Mouse (Mus musculus) liver, embryonic 14.5 days (tissue): Measurements from ENCODE around the gene Gm5141. TPM values are rescaled to one million over a fixed set of nuclear protein-coding genes. Genes with fewer than 3 reads are reported as not detected.
"Not testable (repeated sequence)": the region's sequence is repeated elsewhere in the genome, so short reads cannot be mapped to it uniquely, and the experiment has no call there.

Experiments
- ATAC-seq: fragments of 200-750 bp; cut with Nextera tagmentation; 2 replicates; pipeline ENCODE4 v1.8.0; 2017; ENCODE audit warnings: moderate number of reproducible peaks, mild to moderate bottlenecking, moderate library complexity; ENCODE audit not compliant: insufficient read depth
- DNase-seq, 3 experiments: peaks; one replicate each; pipeline ENCODE4 v3.0.0-alpha.2; 2012 to 2013; ENCODE audit warnings: low read depth in 3 of 3, low spot score in 3 of 3
- H3K27ac ChIP-seq: fragments of 300-500 bp; sonication (generic); 2 replicates; pipeline ENCODE4 v1.5.1; 2014; ENCODE audit warnings: moderate library complexity, mild to moderate bottlenecking, control low read depth, inconsistent platforms
- H3K27me3 ChIP-seq: fragments of 300-500 bp; sonication (generic); 2 replicates; pipeline ENCODE4 v1.6.1; 2014; ENCODE audit warnings: mild to moderate bottlenecking, low read length, moderate library complexity; ENCODE audit not compliant: control insufficient read depth, insufficient read depth
- H3K36me3 ChIP-seq: fragments of 300-500 bp; sonication (generic); replicated peaks from 2 replicates; pipeline ENCODE4 v1.6.1; 2014; ENCODE audit warnings: low read depth; ENCODE audit not compliant: control insufficient read depth, insufficient read depth
- H3K4me1 ChIP-seq, 2 experiments: fragments of 200-500 bp in 1 of 2; fragments of 300-500 bp in 1 of 2; sonication (generic) in 1 of 2; replicated peaks; 2 replicates each; pipeline ENCODE4 v1.6.1; 2012 to 2014; ENCODE audit warnings: antibody characterized with exemption in 1 of 2, inconsistent platforms in 1 of 2, low read length in 1 of 2; ENCODE audit not compliant: control insufficient read depth in 2 of 2, insufficient read depth in 2 of 2
- H3K4me2 ChIP-seq: fragments of 300-500 bp; sonication (generic); 2 replicates; pipeline ENCODE4 v1.6.1; 2014; ENCODE audit warnings: low read depth, mild to moderate bottlenecking, control low read depth, moderate library complexity
- H3K4me3 ChIP-seq, 2 experiments: fragments of 200-500 bp in 1 of 2; fragments of 300-500 bp in 1 of 2; sonication (generic) in 1 of 2; 2 replicates each; pipeline ENCODE4 v1.5.1; 2012 to 2014; ENCODE audit warnings: low read depth in 2 of 2, low read length in 2 of 2, mild to moderate bottlenecking in 2 of 2, control low read depth in 1 of 2, inconsistent platforms in 1 of 2, moderate library complexity in 1 of 2; ENCODE audit not compliant: insufficient read depth in 1 of 2
- H3K9ac ChIP-seq: fragments of 300-500 bp; sonication (generic); replicated peaks from 2 replicates; pipeline ENCODE4 v1.6.1; 2014; ENCODE audit warnings: mild to moderate bottlenecking, control low read depth, moderate library complexity
- H3K9me3 ChIP-seq: fragments of 300-500 bp; sonication (generic); 2 replicates; pipeline ENCODE4 v1.6.1; 2016; ENCODE audit warnings: low read length, mixed read lengths; ENCODE audit not compliant: control insufficient read depth
- CTCF ChIP-seq: IDR thresholded peaks from 2 replicates; pipeline ENCODE4 v1.5.1; 2016; ENCODE audit warnings: antibody characterized with exemption, low read depth, control low read depth
- EP300 ChIP-seq: IDR thresholded peaks from 2 replicates; pipeline ENCODE4 v1.6.1; 2016; ENCODE audit warnings: antibody characterized with exemption, low read depth
- WGBS: fragments of 180-500 bp; shearing (Covaris S2); extraction: QIAGEN DNeasy Blood & Tissue Kit; methylation state at CpG from one replicate; pipeline ENCODE4 v1.1.7; 2014; ENCODE audit not compliant: insufficient replicate concordance; 5-methylcytosine and 5-hydroxymethylcytosine counted together
- microRNA counts: library from miRNA; unstranded; fragments of <30 nt; microRNA quantifications from one replicate; lab custom pipeline; 2016
- microRNA-seq: library from miRNA; unstranded; fragments of <30 nt; microRNA quantifications from one replicate; pipeline ENCODE4, GENCODE M21; 2016
- polyA plus RNA-seq, 2 experiments: library from polyadenylated mRNA; depleted of rRNA in 1 of 2; stranded (reverse) in 1 of 2; unstranded in 1 of 2; fragments of >200 nt; fragmentation: Nextera tagmentation in 1 of 2; extraction: Ambion mirVana in 1 of 2; gene quantifications; 2 replicates each; pipeline versions ENCODE4 v1.2.1 to v1.2.3; 2012 to 2014

The Gm5141 gene
- polyA plus RNA-seq, 2 experiments, result 0.45 to 1.4 TPM

DNA sequence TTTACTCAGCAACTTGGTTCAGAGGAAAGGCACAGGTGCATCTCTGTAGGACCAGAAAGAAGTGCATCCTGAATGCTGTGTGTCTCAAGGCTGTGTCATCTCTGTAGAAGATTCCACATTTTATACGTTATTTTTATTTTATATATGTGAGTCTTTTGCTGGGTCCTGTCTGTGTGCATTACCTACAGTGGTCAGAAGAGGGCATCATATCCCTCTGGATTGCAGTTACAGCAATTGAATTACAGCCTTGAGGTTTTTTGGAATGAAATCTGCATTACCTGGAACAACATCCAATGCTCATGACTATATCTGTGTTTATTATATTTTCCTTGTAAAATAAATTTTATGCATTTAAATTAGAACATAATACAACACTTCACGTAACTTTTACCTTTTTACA, 21.8 kb downstream of the Gm5141 start:
- peak; percentile 58 for TF ChIP-seq CTCF
- not testable (repeated sequence) for DNase-seq, H3K36me3 ChIP-seq, H3K4me1 ChIP-seq, ATAC-seq, H3K4me2 ChIP-seq, H3K4me3 ChIP-seq, H3K27ac ChIP-seq, H3K9ac ChIP-seq, H3K27me3 ChIP-seq, H3K9me3 ChIP-seq
- WGBS, result 48% methylated on average over 2 of the region's 2 CpGs

DNA sequence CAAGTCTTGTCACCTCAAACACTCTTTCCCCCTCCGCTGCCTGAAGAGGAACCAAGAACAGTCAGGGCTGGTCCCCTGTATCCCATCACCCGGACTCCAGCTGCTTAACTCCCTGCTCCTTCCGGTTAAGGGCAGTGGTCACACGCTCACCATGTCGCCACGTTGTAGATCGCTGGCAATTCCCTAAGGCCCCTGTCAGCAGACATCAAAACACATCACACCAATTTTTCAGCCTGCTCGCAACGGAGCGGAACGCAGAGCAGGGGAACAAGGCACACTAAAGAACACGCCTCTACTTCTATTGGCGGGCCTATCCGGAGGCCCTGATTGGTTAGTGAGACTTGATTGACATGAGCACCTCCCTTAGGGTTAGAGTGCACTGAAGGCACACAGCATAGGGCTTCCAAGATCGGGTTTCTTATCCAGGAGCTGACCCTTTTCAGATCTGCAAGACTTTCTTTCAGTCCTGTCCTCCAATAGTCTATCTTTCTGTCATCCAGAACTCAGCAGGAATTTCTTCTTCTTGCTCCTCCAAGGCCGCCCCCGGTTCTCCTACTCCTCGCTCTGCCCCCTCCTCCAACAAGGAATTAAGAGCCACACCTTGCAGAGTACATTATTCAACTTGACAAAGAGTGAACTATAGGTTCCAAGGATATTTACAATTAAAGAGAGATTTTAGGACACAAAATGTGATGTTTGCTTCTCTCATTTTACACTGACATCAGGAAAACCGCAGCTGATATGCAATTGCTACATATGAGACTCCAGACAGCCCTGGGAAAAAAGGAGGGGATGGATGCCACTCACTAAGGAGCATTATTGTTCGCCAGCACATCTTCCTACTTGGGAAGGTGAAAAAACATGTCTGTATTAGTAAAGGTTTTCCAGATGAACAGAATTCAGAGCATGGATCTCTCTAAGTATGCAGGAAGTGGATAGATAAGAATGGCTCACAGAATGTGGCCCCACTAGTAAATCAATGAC, 24.9 kb downstream of the Gm5141 start, which contains the start of gene Platr25:
Gene Platr25 (minus strand): TSS at position 278 of the 984 bp plus-strand sequence.
- peak; percentile 99 for ATAC-seq
- WGBS, result 6% methylated on average over 20 of the region's 20 CpGs

DNA sequence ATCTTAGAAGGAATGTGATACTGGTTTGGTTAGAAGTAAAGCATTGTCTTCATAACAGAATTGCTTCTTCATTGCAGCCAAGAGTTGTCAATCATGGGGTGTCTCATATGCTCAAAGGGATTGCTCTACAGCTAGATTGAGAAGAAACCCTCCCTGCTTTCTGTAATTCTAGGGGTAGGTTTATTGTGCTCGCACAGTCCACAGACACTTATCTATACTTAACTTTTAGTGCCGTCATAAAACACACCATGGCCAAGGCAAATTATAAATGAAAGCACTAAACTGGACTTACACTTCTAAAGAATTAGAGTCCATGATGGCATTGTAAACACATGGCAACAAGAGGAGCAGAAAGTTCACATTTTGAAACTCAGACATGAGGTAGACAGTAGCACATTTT, 52.3 kb downstream of the Gm5141 start:
- Histone ChIP-seq H3K27ac (no peak overlapping the region), H3K4me3 (no peak overlapping the region), H3K9me3 (no peaks in the 10 kb centered on the region), H3K4me2 (no peak overlapping the region), H3K4me1 (no peaks in the 10 kb centered on the region), H3K27me3 (no peaks in the 10 kb centered on the region), H3K9ac (no peak overlapping the region), H3K36me3 (no peaks in the 10 kb centered on the region)
- ATAC-seq (no peak), DNase-seq (no peak)
- 81% methylated on average over 2 of the region's 2 CpGs for WGBS
- TF ChIP-seq CTCF (no peak), EP300 (no peak)

More for the DNA sequence above, 24.9 kb downstream of the Gm5141 start, which contains the start of gene Platr25:
- H3K4me1 ChIP-seq, H3K9me3 ChIP-seq, H3K27ac ChIP-seq, H3K27me3 ChIP-seq, H3K36me3 ChIP-seq: not testable (repeated sequence)
- Histone ChIP-seq H3K9ac (peak within 1 kb of the TSS; percentile 62), H3K4me2 (peak within 1 kb of the TSS; percentile 64), H3K4me3 (peak within 1 kb of the TSS; percentile 60 to 96)
- DNase-seq, result peak; percentile 56 to 62 (median 60)

MicroRNAs within 50 kb of the gene (microRNA counts, 519-probe panel; counts per million panel counts)
- 69.9 counts per million for microRNA mmu-miR-713 (lab: Ali Mortazavi, UCI)

Small RNA genes lying within 50 kb of the gene (microRNA-seq; reads per million reads assigned to microRNA genes)
- gene Gm24588 (not detected), gene Mir713 (not detected)

Other genes starting within 250 kb of the Gm5141 start
- gene Zfp935, start 227.3 kb downstream of the Gm5141 start, polyA plus RNA-seq (2012; rRNA removed), result not detected in 2 replicates
- not detected in 2 replicates for gene Zfp935, start 227.3 kb downstream of the Gm5141 start, polyA plus RNA-seq (2014; fragmentation: Nextera tagmentation; extraction: Ambion mirVana)
- 2.7 and 3.7 TPM in 2 replicates for gene Zfp934, start 214.6 kb downstream of the Gm5141 start, polyA plus RNA-seq (2012; rRNA removed)
- gene Zfp934, start 214.6 kb downstream of the Gm5141 start, polyA plus RNA-seq (2014; fragmentation: Nextera tagmentation; extraction: Ambion mirVana), result 5.3 and 6.0 TPM in 2 replicates
- 0.49 and 1.1 TPM in 2 replicates for gene 6720489N17Rik, start 161.6 kb downstream of the Gm5141 start, polyA plus RNA-seq (2012; rRNA removed)
- 3.1 and 3.5 TPM in 2 replicates for gene 6720489N17Rik, start 161.6 kb downstream of the Gm5141 start, polyA plus RNA-seq (2014; fragmentation: Nextera tagmentation; extraction: Ambion mirVana)
- gene Platr25, start 25.1 kb downstream of the Gm5141 start, polyA plus RNA-seq (2012; rRNA removed), result 1.1 and 2.3 TPM in 2 replicates
- 3.5 and 3.7 TPM in 2 replicates for gene Platr25, start 25.1 kb downstream of the Gm5141 start, polyA plus RNA-seq (2014; fragmentation: Nextera tagmentation; extraction: Ambion mirVana)
- 0.02 and 0.11 TPM in 2 replicates for gene Fbp2, start 72.6 kb upstream of the Gm5141 start, polyA plus RNA-seq (2012; rRNA removed)
- gene Fbp2, start 72.6 kb upstream of the Gm5141 start, polyA plus RNA-seq (2014; fragmentation: Nextera tagmentation; extraction: Ambion mirVana), result not detected in 2 replicates
- gene Fbp1, start 102.5 kb upstream of the Gm5141 start, polyA plus RNA-seq (2012; rRNA removed), result 0.68 and 1.2 TPM in 2 replicates
- gene Fbp1, start 102.5 kb upstream of the Gm5141 start, polyA plus RNA-seq (2014; fragmentation: Nextera tagmentation; extraction: Ambion mirVana), result 2.1 and 4.5 TPM in 2 replicates
- 7.7 and 10.7 TPM in 2 replicates for gene 2010111I01Rik, start 179.1 kb upstream of the Gm5141 start, polyA plus RNA-seq (2012; rRNA removed)
- gene 2010111I01Rik, start 179.1 kb upstream of the Gm5141 start, polyA plus RNA-seq (2014; fragmentation: Nextera tagmentation; extraction: Ambion mirVana), result 13.6 and 15.7 TPM in 2 replicates